Comparison of ENCODE assay signal across 10 mouse cellular contexts in genomic region chr2:67591831-67592629, GRCm38 (mm10). TPM values are rescaled to one million over a fixed set of nuclear protein-coding genes. Genes with fewer than 3 reads are reported as not detected.
A peak's percentile ranks its signal among the peaks of the same experiment; 100 is the strongest.
DNase-seq lines count a peak whose midpoint lies in the region; ATAC-seq lines count a peak whose summit lies in the region.
"Had no signal": no experiment of that assay in that cellular context is flagged by ENCODE, and none has a peak within 500 bp of the region (broad histone marks: within the 10 kb centered on the region; RNA-seq: fewer than 3 reads in every experiment).

No protein-coding gene starts in this region.

- no peaks in the 10 kb centered on the region for H3K36me3 ChIP-seq in heart, embryonic 10.5 days
- no peaks in the 10 kb centered on the region for H3K36me3 ChIP-seq in forebrain, embryonic 16.5 days (ENCODE audit: control insufficient read depth, insufficient read depth)
- H3K36me3 ChIP-seq in forebrain, embryonic 11.5 days (ENCODE audit: control insufficient read depth, insufficient read depth, low read length), result no peaks in the 10 kb centered on the region
- H3K36me3 ChIP-seq: forebrain, embryonic 15.5 days; hindbrain, embryonic 15.5 days had no signal

- peak; percentile 64 to 70 for DNase-seq in heart, adult 18-20 months
- DNase-seq in heart, embryonic 10.5 days (ENCODE audit: low spot score), result no peak
- peak; percentile 22 for DNase-seq in Muller cell, postnatal 12 days (ENCODE audit: inconsistent ontology term)
- DNase-seq in gastrocnemius, postnatal 14 days, result peak; percentile 15
- DNase-seq in kidney, postnatal 10 days, result peak; percentile 39
- no peak for DNase-seq in forebrain, embryonic 11.5 days (ENCODE audit: low spot score)

- 78% methylated on average over 7 of the region's 7 CpGs for WGBS in heart, embryonic 10.5 days
- WGBS in forebrain, embryonic 16.5 days, result 75% methylated on average over 7 of the region's 7 CpGs
- WGBS in forebrain, embryonic 11.5 days, result 89% methylated on average over 7 of the region's 7 CpGs

- no peak for ATAC-seq in forebrain, embryonic 16.5 days
- ATAC-seq in forebrain, embryonic 11.5 days (replicated peaks; ENCODE audit: low FRiP score), result no peak
- ATAC-seq: forebrain, embryonic 15.5 days had no signal

- peaks cover 7% of the 10 kb centered on the region; the same call in 1 of the 2 replicates for H3K4me1 ChIP-seq in heart, embryonic 10.5 days
- H3K4me1 ChIP-seq in forebrain, embryonic 16.5 days (replicated peaks; ENCODE audit: control insufficient read depth, insufficient read depth, low read length), result no peaks in the 10 kb centered on the region
- H3K4me1 ChIP-seq in forebrain, embryonic 11.5 days (replicated peaks; ENCODE audit: control insufficient read depth, insufficient read depth, low read length), result no peaks in the 10 kb centered on the region
- H3K4me1 ChIP-seq: forebrain, embryonic 15.5 days; hindbrain, embryonic 15.5 days; megakaryocyte, embryonic 14.5 days had no signal

- intact Hi-C loops in gastrocnemius, postnatal 14 days (cut with DNase I; ENCODE audit: low total_unique reads), result no loop called here

- H3K27ac ChIP-seq in heart, embryonic 10.5 days, result no peak overlapping the region
- H3K27ac ChIP-seq in forebrain, embryonic 16.5 days (ENCODE audit: low read length), result no peak overlapping the region
- no peak overlapping the region for H3K27ac ChIP-seq in forebrain, embryonic 11.5 days (ENCODE audit: low read depth, low read length)
- H3K27ac ChIP-seq: forebrain, embryonic 15.5 days; hindbrain, embryonic 15.5 days had no signal

- no peak overlapping the region for H3K4me3 ChIP-seq in heart, embryonic 10.5 days
- no peak overlapping the region for H3K4me3 ChIP-seq in forebrain, embryonic 16.5 days (replicated peaks; ENCODE audit: low read length)
- H3K4me3 ChIP-seq in forebrain, embryonic 11.5 days (ENCODE audit: low read depth, low read length), result no peak overlapping the region
- H3K4me3 ChIP-seq: forebrain, embryonic 15.5 days; hindbrain, embryonic 15.5 days; megakaryocyte, embryonic 14.5 days had no signal

- no peak overlapping the region for H3K9ac ChIP-seq in forebrain, embryonic 16.5 days (replicated peaks; ENCODE audit: low read depth, low read length)
- no peak overlapping the region for H3K9ac ChIP-seq in forebrain, embryonic 11.5 days (ENCODE audit: low read length)
- H3K9ac ChIP-seq: forebrain, embryonic 15.5 days; hindbrain, embryonic 15.5 days had no signal

- H3K4me2 ChIP-seq in forebrain, embryonic 16.5 days (ENCODE audit: low read length), result no peak overlapping the region
- no peak overlapping the region for H3K4me2 ChIP-seq in forebrain, embryonic 11.5 days (ENCODE audit: low read depth, low read length, severe bottlenecking)
- H3K4me2 ChIP-seq: forebrain, embryonic 15.5 days; hindbrain, embryonic 15.5 days had no signal

- H3K9me3 ChIP-seq in heart, embryonic 10.5 days, result no peaks in the 10 kb centered on the region
- H3K9me3 ChIP-seq in forebrain, embryonic 16.5 days (ENCODE audit: control insufficient read depth, low read length), result no peaks in the 10 kb centered on the region
- no peaks in the 10 kb centered on the region for H3K9me3 ChIP-seq in forebrain, embryonic 11.5 days (ENCODE audit: control insufficient read depth, low read length)
- H3K9me3 ChIP-seq: forebrain, embryonic 15.5 days; hindbrain, embryonic 15.5 days; megakaryocyte, embryonic 14.5 days had no signal

- H3K27me3 ChIP-seq in heart, embryonic 10.5 days (ENCODE audit: insufficient read depth, poor library complexity, severe bottlenecking), result no peaks in the 10 kb centered on the region
- no peaks in the 10 kb centered on the region for H3K27me3 ChIP-seq in forebrain, embryonic 16.5 days (replicated peaks; ENCODE audit: control insufficient read depth, insufficient read depth, low read length)
- no peaks in the 10 kb centered on the region for H3K27me3 ChIP-seq in forebrain, embryonic 11.5 days (ENCODE audit: control insufficient read depth, insufficient read depth, low read length)
- H3K27me3 ChIP-seq: forebrain, embryonic 15.5 days; hindbrain, embryonic 15.5 days; megakaryocyte, embryonic 14.5 days had no signal

RNA-seq across cellular contexts. Expression of gene B3galt1, which starts 26.4 kb away (rescaled TPM):
- total RNA-seq in heart, adult 18-20 months (2021), result 1 to 10 TPM; 1.2 to 2.3 TPM
- 4.7 and 4.8 TPM in 2 replicates for polyA plus RNA-seq in heart, embryonic 10.5 days (2016; fragmentation: Nextera tagmentation; extraction: Ambion mirVana)
- 1 to 10 TPM; 1.6 to 2.9 TPM for total RNA-seq in gastrocnemius, postnatal 14 days (2021)
- 57.4 and 60.2 TPM in 2 replicates for polyA plus RNA-seq in forebrain, embryonic 16.5 days (2015; fragmentation: Nextera tagmentation; extraction: Ambion mirVana)
- 13.4 and 14.0 TPM in 2 replicates for polyA plus RNA-seq in forebrain, embryonic 11.5 days (2014; fragmentation: Nextera tagmentation; extraction: Ambion mirVana)

Comparison
In these comparisons a context has a peak if more than half of its experiments do, and no peak if none do; other contexts are left out.
1. DNase-seq: peak in heart, adult 18-20 months (2 of 2), Muller cell, postnatal 12 days (single experiment), gastrocnemius, postnatal 14 days (single experiment) and kidney, postnatal 10 days (single experiment); none in heart, embryonic 10.5 days (single experiment) and forebrain, embryonic 11.5 days (single experiment).